Mouse (Mus musculus): ENCODE data around the gene Prkab2.

- TF ChIP-seq GATA1 (IDR thresholded peaks at IDR 0.05; ENCODE audit: borderline replicate concordance, low read length), result no peak
- TF ChIP-seq FLI1 (IDR thresholded peaks at IDR 0.05; ENCODE audit: low read length), result no peak
These were observed 48.7 kb upstream of the Prkab2 start for GRCm38 (mm10) chr3:97609201-97609844.

Data from megakaryocyte, embryonic 14.5 days (primary cell).